Mouse (Mus musculus) left cerebral cortex, adult 2 months (tissue): ENCODE results near the gene Hunk. TPM values are rescaled to one million over a fixed set of nuclear protein-coding genes. Genes with fewer than 3 reads are reported as not detected.

ENCODE experiments used
- DNase-seq, 2 experiments: peaks; one replicate each; pipeline ENCODE4 v3.0.0; 2021 to 2022; ENCODE audit warnings: low spot score in 2 of 2, mixed read lengths in 1 of 2; ENCODE audit errors: extremely low spot score in 1 of 2
- H3K27ac ChIP-seq: fragments of 200-600 bp; 2 replicates; pipeline ENCODE4 v1.8.1; 2022
- H3K4me3 ChIP-seq: fragments of 200-600 bp; 2 replicates; pipeline ENCODE4 v1.8.1; 2022
- CTCF ChIP-seq: fragments of 200-600 bp; IDR thresholded peaks from 2 replicates; pipeline ENCODE4 v1.8.1; 2022; ENCODE audit warnings: antibody characterized with exemption, mild to moderate bottlenecking, moderate library complexity
- intact Hi-C: fragments of 180-260 bp; cut with DNase I; formaldehyde crosslinking; loops from one replicate; pipeline ENCODE4 v1.15.1; 2025
- total RNA-seq, 2 experiments: library from RNA; stranded (reverse); gene quantifications; 2 replicates each; pipeline ENCODE4 v1.2.3; 2021

Hunk gene
- total RNA-seq, 2 experiments from 2014 or later = 14.1 to 27.2 TPM

- TF ChIP-seq CTCF = peak; percentile 84
- intact Hi-C loops = loop anchor here (1.0 kb wide), 1 partner anchor 332 kb away; no protein-coding TSS in a partner anchor
- peak; percentile 74 to 77 for DNase-seq
- Histone ChIP-seq H3K4me3 (no peak overlapping the region), H3K27ac (no peak overlapping the region)
These were observed 5.9 kb upstream of the Hunk start for GRCm38 (mm10) chr16:90379897-90380296.

GRCm38 (mm10) chr16:90381633-90382032 lies 4.2 kb upstream of the Hunk start:
- DNase-seq = no peak
- peak; percentile 45 for TF ChIP-seq CTCF
- Histone ChIP-seq H3K27ac (no peak overlapping the region), H3K4me3 (no peak overlapping the region)
- intact Hi-C loops = no loop called here

GRCm38 (mm10) chr16:90382701-90383280 lies 3.0 kb upstream of the Hunk start:
- DNase-seq = no peak
- Histone ChIP-seq H3K27ac (no peak overlapping the region), H3K4me3 (no peak overlapping the region)
- no peak for TF ChIP-seq CTCF
- intact Hi-C loops = no loop called here

- DNase-seq = no peak
- no peak overlapping the region for H3K27ac ChIP-seq
- intact Hi-C loops = no loop called here
- no peak for TF ChIP-seq CTCF
- no peak overlapping the region for H3K4me3 ChIP-seq
These were observed 1.8 kb upstream of the Hunk start for GRCm38 (mm10) chr16:90384058-90384457.

- no peak for TF ChIP-seq CTCF
- peak overlapping the region; percentile 90 for H3K4me3 ChIP-seq
- H3K27ac ChIP-seq = peak overlapping the region; percentile 72
- intact Hi-C loops = loop anchor here (5.0 kb wide), 2 partner anchors 67 to 112 kb away; no protein-coding TSS in a partner anchor
- DNase-seq = no peak
These were observed 967 bp upstream of the Hunk start for GRCm38 (mm10) chr16:90384846-90385245.

GRCm38 (mm10) chr16:90385326-90385687 lies 506 bp upstream of the Hunk start:
- TF ChIP-seq CTCF = no peak
- peak overlapping the region; percentile 72 for H3K27ac ChIP-seq
- peak overlapping the region; percentile 90 for H3K4me3 ChIP-seq
- DNase-seq = peak in 1 of 2 experiments; percentile 15
- intact Hi-C loops = loop anchor here (5.0 kb wide), 2 partner anchors 67 to 112 kb away; no protein-coding TSS in a partner anchor

- peak; percentile 52 for TF ChIP-seq CTCF
- intact Hi-C loops = loop anchor here (5.0 kb wide), 2 partner anchors 66 to 111 kb away; no protein-coding TSS in a partner anchor
- Histone ChIP-seq H3K27ac (peak overlapping the region; percentile 72), H3K4me3 (peak overlapping the region; percentile 90)
- peak; percentile 41 to 48 for DNase-seq
These were observed 824 bp downstream of the Hunk start for GRCm38 (mm10) chr16:90386514-90387160.

GRCm38 (mm10) chr16:90387161-90387671 lies 1.4 kb downstream of the Hunk start:
- TF ChIP-seq CTCF = no peak
- intact Hi-C loops = loop anchor here (5.0 kb wide), 2 partner anchors 65 to 110 kb away; no protein-coding TSS in a partner anchor
- peak overlapping the region; percentile 72 for H3K27ac ChIP-seq
- peak; percentile 22 to 24 for DNase-seq
- H3K4me3 ChIP-seq = peak overlapping the region; percentile 90

GRCm38 (mm10) chr16:90387961-90388360 lies 2.1 kb downstream of the Hunk start:
- H3K4me3 ChIP-seq = peak overlapping the region; percentile 90
- no peak for TF ChIP-seq CTCF
- intact Hi-C loops = loop anchor here (2.0 to 5.0 kb wide), 3 partner anchors 64 to 235 kb away; no protein-coding TSS in a partner anchor

GRCm38 (mm10) chr16:90389103-90389750 lies 3.4 kb downstream of the Hunk start:
- no peak for TF ChIP-seq CTCF
- intact Hi-C loops = loop anchor here (2.0 to 5.0 kb wide), 3 partner anchors 63 to 234 kb away; no protein-coding TSS in a partner anchor
- peak overlapping the region; percentile 90 for H3K4me3 ChIP-seq
- DNase-seq = peak; percentile 18 to 31
- H3K27ac ChIP-seq = peak overlapping the region; percentile 57

More at GRCm38 (mm10) chr16:90387961-90388360, 2.1 kb downstream of the Hunk start:
- no peak for DNase-seq
- peak overlapping the region; percentile 53; the same call in 1 of the 2 replicates for H3K27ac ChIP-seq

- Histone ChIP-seq H3K27ac (no peak overlapping the region), H3K4me3 (no peak overlapping the region)
- DNase-seq = no peak
- intact Hi-C loops = no loop called here
- no peak for TF ChIP-seq CTCF
These were observed 4.9 kb downstream of the Hunk start for GRCm38 (mm10) chr16:90390731-90391130.

GRCm38 (mm10) chr16:90394761-90395160 lies 8.9 kb downstream of the Hunk start:
- H3K27ac ChIP-seq = no peak overlapping the region
- intact Hi-C loops = no loop called here

More at GRCm38 (mm10) chr16:90394761-90395160, 8.9 kb downstream of the Hunk start:
- no peak for TF ChIP-seq CTCF
- DNase-seq = no peak
- no peak overlapping the region for H3K4me3 ChIP-seq
